Mouse (Mus musculus) kidney, postnatal 4 days (tissue): ENCODE measurements at regions not wholly inside any gene's neighbourhood (a gene's known extent, or its start where the extent isn't known, plus 50 kb on each side); places are given as distances from the start of the nearest gene placed in this dataset.
A peak's percentile ranks its signal among the peaks of the same experiment; 100 is the strongest.

Source experiments
- DNase-seq, 2 experiments: peaks; one replicate each; pipeline ENCODE4 v3.0.0; 2021; ENCODE audit warnings: mixed read lengths in 2 of 2

- peak; percentile 2 to 10 for DNase-seq
Measured at GRCm38 (mm10) chr1:112947551-112948310, 1083.0 kb upstream of the Dsel start.
